Mouse (Mus musculus) forebrain, embryonic 15.5 days (tissue): ENCODE measurements around the gene Tmem81. TPM values are rescaled to one million over a fixed set of nuclear protein-coding genes. Genes with fewer than 3 reads are reported as not detected.
"Not testable (repeated sequence)": the region's sequence is repeated elsewhere in the genome, so short reads cannot be mapped to it uniquely, and the experiment has no call there.

ENCODE experiments used
- ATAC-seq: fragments of 200-750 bp; cut with Nextera tagmentation; replicated peaks from 2 replicates; pipeline ENCODE4 v1.8.0; 2017; ENCODE audit warnings: mild to moderate bottlenecking, moderate TSS enrichment, moderate library complexity
- H3K27ac ChIP-seq: fragments of 300-500 bp; sonication (generic); replicated peaks from 2 replicates; pipeline ENCODE4 v1.5.1; 2015; ENCODE audit warnings: mild to moderate bottlenecking, inconsistent platforms
- H3K27me3 ChIP-seq: fragments of 300-500 bp; sonication (generic); 2 replicates; pipeline ENCODE4 v1.6.1; 2015; ENCODE audit warnings: inconsistent platforms
- H3K36me3 ChIP-seq: fragments of 300-500 bp; sonication (generic); 2 replicates; pipeline ENCODE4 v1.6.1; 2015; ENCODE audit warnings: mild to moderate bottlenecking, inconsistent platforms
- H3K4me1 ChIP-seq: fragments of 300-500 bp; sonication (generic); 2 replicates; pipeline ENCODE4 v1.6.1; 2015; ENCODE audit warnings: inconsistent platforms
- H3K4me2 ChIP-seq: fragments of 300-500 bp; sonication (generic); replicated peaks from 2 replicates; pipeline ENCODE4 v1.6.1; 2015; ENCODE audit warnings: mild to moderate bottlenecking, inconsistent platforms
- H3K4me3 ChIP-seq: fragments of 300-500 bp; sonication (generic); 2 replicates; pipeline ENCODE4 v1.5.1; 2015; ENCODE audit warnings: mild to moderate bottlenecking, inconsistent platforms
- H3K9ac ChIP-seq: fragments of 300-500 bp; sonication (generic); replicated peaks from 2 replicates; pipeline ENCODE4 v1.6.1; 2015; ENCODE audit warnings: mild to moderate bottlenecking, inconsistent platforms
- H3K9me3 ChIP-seq: fragments of 300-500 bp; sonication (generic); 2 replicates; pipeline ENCODE4 v1.6.1; 2016; ENCODE audit warnings: inconsistent platforms
- WGBS: fragments of 180-500 bp; shearing (Covaris S2); methylation state at CpG from one replicate; pipeline ENCODE4 v1.1.7; 2015; ENCODE audit warnings: mixed read lengths; 5-methylcytosine and 5-hydroxymethylcytosine counted together
- polyA plus RNA-seq: library from polyadenylated mRNA; unstranded; fragments of >200 nt; fragmentation: Nextera tagmentation; extraction: Ambion mirVana; gene quantifications from 2 replicates; pipeline ENCODE4 v1.2.1, GENCODE M21; 2015

The Tmem81 gene
- 1.3 and 1.5 TPM in 2 replicates for polyA plus RNA-seq

GRCm38 (mm10) chr1:132506058-132506457, at the start of gene Tmem81:
TSS of gene Tmem81 (plus strand) at chr1:132506230.
- H3K9ac ChIP-seq: no peak within 1 kb of the TSS
- no peaks in the 10 kb centered on the region for H3K27me3 ChIP-seq
- ATAC-seq: no peak
- H3K9me3 ChIP-seq: no peaks in the 10 kb centered on the region
- H3K4me2 ChIP-seq: no peak within 1 kb of the TSS
- H3K4me3 ChIP-seq: no peak within 1 kb of the TSS
- WGBS: 85% methylated on average over 7 of the region's 7 CpGs
- 0 out of 2 replicates have a peak, but pooled peaks cover 2% of the 10 kb centered on the region for H3K4me1 ChIP-seq
- peaks cover 57% of the 10 kb centered on the region for H3K36me3 ChIP-seq
- H3K27ac ChIP-seq: peak within 1 kb of the TSS; percentile 42

- WGBS: 89% methylated on average over 5 of the region's 5 CpGs
- no peak overlapping the region for H3K27ac ChIP-seq
- H3K4me1 ChIP-seq: no peaks in the 10 kb centered on the region
- no peaks in the 10 kb centered on the region for H3K9me3 ChIP-seq
- ATAC-seq: no peak
- H3K27me3 ChIP-seq: no peaks in the 10 kb centered on the region
- H3K4me2 ChIP-seq: no peak overlapping the region
- peaks cover 33% of the 10 kb centered on the region for H3K36me3 ChIP-seq
- H3K9ac ChIP-seq: no peak overlapping the region
- no peak overlapping the region for H3K4me3 ChIP-seq
Observed at GRCm38 (mm10) chr1:132464651-132465050, 41.4 kb upstream of the Tmem81 start.

GRCm38 (mm10) chr1:132468926-132469325, 37.1 kb upstream of the Tmem81 start:
- H3K9ac ChIP-seq: no peak overlapping the region
- no peak overlapping the region for H3K4me3 ChIP-seq
- no peaks in the 10 kb centered on the region for H3K27me3 ChIP-seq
- H3K4me2 ChIP-seq: no peak overlapping the region
- ATAC-seq: no peak
- H3K27ac ChIP-seq: no peak overlapping the region
- no peaks in the 10 kb centered on the region for H3K9me3 ChIP-seq
- H3K36me3 ChIP-seq: peaks cover 13% of the 10 kb centered on the region
- H3K4me1 ChIP-seq: no peaks in the 10 kb centered on the region

GRCm38 (mm10) chr1:132469519-132469918, 36.5 kb upstream of the Tmem81 start:
- H3K4me2 ChIP-seq: no peak overlapping the region
- WGBS: 95% methylated on average over 7 of the region's 7 CpGs

GRCm38 (mm10) chr1:132470031-132470430, 36.0 kb upstream of the Tmem81 start:
- WGBS: 98% methylated on average over 1 of the region's 1 CpGs

More at GRCm38 (mm10) chr1:132469519-132469918, 36.5 kb upstream of the Tmem81 start:
- no peaks in the 10 kb centered on the region for H3K4me1 ChIP-seq
- H3K9ac ChIP-seq: no peak overlapping the region
- no peaks in the 10 kb centered on the region for H3K27me3 ChIP-seq
- H3K27ac ChIP-seq: no peak overlapping the region
- ATAC-seq: no peak
- H3K9me3 ChIP-seq: no peaks in the 10 kb centered on the region
- peaks cover 7% of the 10 kb centered on the region for H3K36me3 ChIP-seq
- no peak overlapping the region for H3K4me3 ChIP-seq

GRCm38 (mm10) chr1:132471032-132471431, 35.0 kb upstream of the Tmem81 start:
- H3K9me3 ChIP-seq: no peaks in the 10 kb centered on the region
- no peaks in the 10 kb centered on the region for H3K27me3 ChIP-seq
- 90% methylated on average over 2 of the region's 2 CpGs for WGBS
- no peaks in the 10 kb centered on the region; the same call in 1 of the 2 replicates for H3K36me3 ChIP-seq
- ATAC-seq: no peak
- peaks cover 7% of the 10 kb centered on the region for H3K4me1 ChIP-seq
- H3K4me3 ChIP-seq: no peak overlapping the region
- H3K4me2 ChIP-seq: no peak overlapping the region
- no peak overlapping the region for H3K27ac ChIP-seq
- no peak overlapping the region for H3K9ac ChIP-seq

More at GRCm38 (mm10) chr1:132470031-132470430, 36.0 kb upstream of the Tmem81 start:
- not testable (repeated sequence) for H3K27me3 ChIP-seq, H3K4me3 ChIP-seq, H3K4me2 ChIP-seq, H3K9ac ChIP-seq, H3K27ac ChIP-seq, H3K4me1 ChIP-seq, H3K9me3 ChIP-seq, ATAC-seq, H3K36me3 ChIP-seq

GRCm38 (mm10) chr1:132471499-132471898, 34.5 kb upstream of the Tmem81 start:
- H3K27me3 ChIP-seq: no peaks in the 10 kb centered on the region
- H3K4me3 ChIP-seq: no peak overlapping the region
- no peaks in the 10 kb centered on the region for H3K9me3 ChIP-seq
- H3K36me3 ChIP-seq: no peaks in the 10 kb centered on the region; the same call in 1 of the 2 replicates
- H3K9ac ChIP-seq: no peak overlapping the region
- no peak overlapping the region for H3K4me2 ChIP-seq
- H3K27ac ChIP-seq: no peak overlapping the region
- WGBS: 90% methylated on average over 5 of the region's 5 CpGs
- ATAC-seq: no peak
- peaks cover 12% of the 10 kb centered on the region for H3K4me1 ChIP-seq

GRCm38 (mm10) chr1:132472537-132472936, 33.5 kb upstream of the Tmem81 start:
- H3K36me3 ChIP-seq: no peaks in the 10 kb centered on the region
- no peak overlapping the region for H3K4me2 ChIP-seq
- H3K9ac ChIP-seq: no peak overlapping the region
- ATAC-seq: no peak
- no peaks in the 10 kb centered on the region for H3K9me3 ChIP-seq
- WGBS: 59% methylated on average over 5 of the region's 5 CpGs
- no peaks in the 10 kb centered on the region for H3K27me3 ChIP-seq
- H3K4me1 ChIP-seq: peaks cover 13% of the 10 kb centered on the region
- no peak overlapping the region for H3K27ac ChIP-seq
- H3K4me3 ChIP-seq: no peak overlapping the region

- ATAC-seq: no peak
- Histone ChIP-seq H3K4me3 (no peak overlapping the region), H3K9me3 (no peaks in the 10 kb centered on the region), H3K36me3 (no peaks in the 10 kb centered on the region), H3K4me1 (peaks cover 27% of the 10 kb centered on the region), H3K27me3 (no peaks in the 10 kb centered on the region), H3K27ac (no peak overlapping the region), H3K4me2 (no peak overlapping the region), H3K9ac (no peak overlapping the region)
- WGBS: 71% methylated on average over 1 of the region's 1 CpGs
Observed at GRCm38 (mm10) chr1:132474496-132474895, 31.5 kb upstream of the Tmem81 start.

- ATAC-seq: peak; percentile 75
- Histone ChIP-seq H3K27me3 (no peaks in the 10 kb centered on the region), H3K9ac (peak overlapping the region; percentile 74), H3K4me2 (peak overlapping the region; percentile 65), H3K4me3 (peak overlapping the region; percentile 88), H3K4me1 (peaks cover 32% of the 10 kb centered on the region), H3K27ac (peak overlapping the region; percentile 75), H3K36me3 (no peaks in the 10 kb centered on the region), H3K9me3 (no peaks in the 10 kb centered on the region)
- WGBS: 4% methylated on average over 9 of the region's 9 CpGs
Observed at GRCm38 (mm10) chr1:132476575-132476927, 29.5 kb upstream of the Tmem81 start.

- Histone ChIP-seq H3K27ac (peak within 1 kb of the TSS; percentile 75), H3K27me3 (no peaks in the 10 kb centered on the region), H3K4me3 (peak within 1 kb of the TSS; percentile 88), H3K36me3 (no peaks in the 10 kb centered on the region), H3K4me1 (peaks cover 32% of the 10 kb centered on the region), H3K9me3 (no peaks in the 10 kb centered on the region), H3K9ac (peak within 1 kb of the TSS; percentile 74), H3K4me2 (peak within 1 kb of the TSS; percentile 70)
- WGBS: under 1% methylated on average over 43 of the region's 43 CpGs
- ATAC-seq: peak; percentile 93
Observed at GRCm38 (mm10) chr1:132476928-132477691, 28.9 kb upstream of the Tmem81 start, which contains the start of gene Rbbp5. TSS of gene Rbbp5 (plus strand) at chr1:132477365.

- H3K36me3 ChIP-seq: no peaks in the 10 kb centered on the region
- H3K4me1 ChIP-seq: peaks cover 32% of the 10 kb centered on the region
- H3K27me3 ChIP-seq: no peaks in the 10 kb centered on the region
- 81% methylated on average over 1 of the region's 1 CpGs for WGBS
- H3K4me3 ChIP-seq: no peak overlapping the region
- H3K4me2 ChIP-seq: no peak overlapping the region
- no peaks in the 10 kb centered on the region for H3K9me3 ChIP-seq
- no peak for ATAC-seq
- H3K27ac ChIP-seq: no peak overlapping the region
- no peak overlapping the region for H3K9ac ChIP-seq
Observed at GRCm38 (mm10) chr1:132479438-132479837, 26.6 kb upstream of the Tmem81 start.
